Mouse (Mus musculus): ENCODE measurements around the gene Noa1.

- TF ChIP-seq POLR2A (IDR thresholded peaks at IDR 0.05; ENCODE audit: extremely low read depth, insufficient read depth, low read length): no peak
- TF ChIP-seq CTCF (IDR thresholded peaks at IDR 0.05; ENCODE audit: extremely low read depth, insufficient read depth, low read length): no peak
These were observed 27.6 kb downstream of the Noa1 start for GRCm38 (mm10) chr5:77282242-77282641.
